Mouse (Mus musculus): ENCODE measurements around the gene Gulp1. TPM values are rescaled to one million over a fixed set of nuclear protein-coding genes. Genes with fewer than 3 reads are reported as not detected.
A peak's percentile ranks its signal among the peaks of the same experiment; 100 is the strongest.

Gulp1 gene
- total RNA-seq (2021) (10 to 100 TPM; 40.6 to 41.0 TPM), polyA plus RNA-seq (2012; rRNA removed) (5.5 and 5.6 TPM in 2 replicates)
- long read RNA-seq, transcript Gulp1-201 (11 exons, 3,138 nt): major isoform, 10 of 11 reads
- long read RNA-seq, partial matches to known transcripts: 0 of 11 reads
- long read RNA-seq, other reads (novel, unspliced or antisense): 1 of 11 reads

GRCm38 (mm10) chr1:44551461-44552370 is at the start of gene Gulp1:
Gulp1 (plus strand) TSS chr1:44551511.
- peak; percentile 90 for DNase-seq

- no peak for DNase-seq
These were observed 1.1 kb upstream of the Gulp1 start for GRCm38 (mm10) chr1:44550261-44550660.

- peak; percentile 77 for DNase-seq
These were observed 1.1 kb downstream of the Gulp1 start for GRCm38 (mm10) chr1:44552371-44552841.

GRCm38 (mm10) chr1:44553166-44553898 is 2.0 kb downstream of the Gulp1 start:
- DNase-seq: peak; percentile 52

- peak; percentile 29 for DNase-seq
These were observed 16.1 kb downstream of the Gulp1 start for GRCm38 (mm10) chr1:44567431-44567830.

GRCm38 (mm10) chr1:44568296-44568695 is 17.0 kb downstream of the Gulp1 start:
- no peak for DNase-seq

GRCm38 (mm10) chr1:44576001-44576400 is 24.7 kb downstream of the Gulp1 start:
- DNase-seq: no peak

GRCm38 (mm10) chr1:44576610-44577009 is 25.3 kb downstream of the Gulp1 start:
- DNase-seq: no peak

GRCm38 (mm10) chr1:44580390-44580789 is 29.1 kb downstream of the Gulp1 start:
- no peak for DNase-seq

GRCm38 (mm10) chr1:44584886-44585385 is 33.6 kb downstream of the Gulp1 start:
- peak; percentile 71 for DNase-seq

GRCm38 (mm10) chr1:44591742-44592141 is 40.4 kb downstream of the Gulp1 start:
- DNase-seq: no peak

GRCm38 (mm10) chr1:44593109-44593508 is 41.8 kb downstream of the Gulp1 start:
- no peak for DNase-seq

- no peak for DNase-seq
These were observed 47.0 kb downstream of the Gulp1 start for GRCm38 (mm10) chr1:44598312-44598711.

GRCm38 (mm10) chr1:44613294-44614041 is 62.2 kb downstream of the Gulp1 start:
- no peak for DNase-seq

- no peak for DNase-seq
These were observed 67.4 kb downstream of the Gulp1 start for GRCm38 (mm10) chr1:44618751-44619150.

- DNase-seq: no peak
These were observed 83.2 kb downstream of the Gulp1 start for GRCm38 (mm10) chr1:44634481-44634880.

GRCm38 (mm10) chr1:44645678-44646276 is 94.5 kb downstream of the Gulp1 start:
- DNase-seq: no peak

- DNase-seq: no peak
These were observed 127.7 kb downstream of the Gulp1 start for GRCm38 (mm10) chr1:44678974-44679373.

GRCm38 (mm10) chr1:44679415-44679814 is 128.1 kb downstream of the Gulp1 start:
- DNase-seq: no peak

- DNase-seq: no peak
These were observed 131.2 kb downstream of the Gulp1 start for GRCm38 (mm10) chr1:44682556-44682955.

GRCm38 (mm10) chr1:44683723-44684122 is 132.4 kb downstream of the Gulp1 start:
- no peak for DNase-seq

All from adrenal gland, adult 2 months (tissue).